In genomic region chr2:65792516-65792915, GRCm38 (mm10) we compare ENCODE assay signal across 11 mouse cellular contexts. TPM values are rescaled to one million over a fixed set of nuclear protein-coding genes. Genes with fewer than 3 reads are reported as not detected.
DNase-seq lines count a peak whose midpoint lies in the region; ATAC-seq and TF ChIP-seq lines count a peak whose summit lies in the region.
"Had no signal": no experiment of that assay in that cellular context is flagged by ENCODE, and none has a peak within 500 bp of the region (broad histone marks: within the 10 kb centered on the region; RNA-seq: fewer than 3 reads in every experiment).

No protein-coding gene starts in this region.

- peaks cover 14% of the 10 kb centered on the region; the same call in 1 of the 2 replicates for H3K4me1 ChIP-seq in forebrain, embryonic 15.5 days
- H3K4me1 ChIP-seq in forebrain, embryonic 10.5 days = no peaks in the 10 kb centered on the region
- H3K4me1 ChIP-seq in lung, adult 2 months (ENCODE audit: control insufficient read depth, insufficient read depth, low read length) = no peaks in the 10 kb centered on the region; the same call in 1 of the 2 replicates
- H3K4me1 ChIP-seq in embryonic facial prominence, embryonic 14.5 days (ENCODE audit: control insufficient read depth, insufficient read depth, low read length) = no peaks in the 10 kb centered on the region
- H3K4me1 ChIP-seq: hindbrain, embryonic 15.5 days had no signal

- H3K9me3 ChIP-seq in forebrain, embryonic 15.5 days = no peaks in the 10 kb centered on the region
- H3K9me3 ChIP-seq in forebrain, embryonic 10.5 days = peaks cover 24% of the 10 kb centered on the region
- peaks cover 15% of the 10 kb centered on the region; the same call in 1 of the 2 replicates for H3K9me3 ChIP-seq in embryonic facial prominence, embryonic 14.5 days (ENCODE audit: control insufficient read depth, low read length)
- H3K9me3 ChIP-seq: hindbrain, embryonic 15.5 days had no signal

- no peak for DNase-seq in forebrain, embryonic 10.5 days (ENCODE audit: extremely low spot score, low spot score)
- no peak for DNase-seq in lung, adult 2 months
- DNase-seq in lung, adult 18-20 months = no peak
- peak; percentile 55 for DNase-seq in embryonic facial prominence, embryonic 14.5 days (ENCODE audit: low spot score)
- DNase-seq in retina, adult 2 months (ENCODE audit: low read depth, low spot score) = peak; percentile 16
- DNase-seq in frontal cortex, postnatal 10 days (ENCODE audit: low spot score in 2 of 2) = no peak
- no peak for DNase-seq in gastrocnemius, adult 18-20 months (ENCODE audit: low spot score)

- H3K27me3 ChIP-seq in forebrain, embryonic 15.5 days = no peaks in the 10 kb centered on the region
- no peaks in the 10 kb centered on the region for H3K27me3 ChIP-seq in forebrain, embryonic 10.5 days (ENCODE audit: poor library complexity, severe bottlenecking)
- H3K27me3 ChIP-seq in embryonic facial prominence, embryonic 14.5 days (replicated peaks; ENCODE audit: control insufficient read depth, insufficient read depth, low read length) = no peaks in the 10 kb centered on the region
- H3K27me3 ChIP-seq: hindbrain, embryonic 15.5 days had no signal

- H3K4me3 ChIP-seq in forebrain, embryonic 15.5 days = no peak overlapping the region
- H3K4me3 ChIP-seq in forebrain, embryonic 10.5 days = no peak overlapping the region
- H3K4me3 ChIP-seq in lung, adult 2 months (replicated peaks; ENCODE audit: extremely low read depth, low read depth, low read length) = no peak overlapping the region
- no peak overlapping the region for H3K4me3 ChIP-seq in embryonic facial prominence, embryonic 14.5 days (ENCODE audit: low read depth, low read length)
- H3K4me3 ChIP-seq: hindbrain, embryonic 15.5 days had no signal

- H3K4me2 ChIP-seq in forebrain, embryonic 15.5 days (replicated peaks) = no peak overlapping the region
- H3K4me2 ChIP-seq in embryonic facial prominence, embryonic 14.5 days (ENCODE audit: low read depth, low read length) = no peak overlapping the region
- H3K4me2 ChIP-seq: hindbrain, embryonic 15.5 days had no signal

- peak overlapping the region; percentile 26; the same call in 1 of the 2 replicates for H3K9ac ChIP-seq in forebrain, embryonic 15.5 days (replicated peaks)
- no peak overlapping the region for H3K9ac ChIP-seq in embryonic facial prominence, embryonic 14.5 days (ENCODE audit: low read depth, low read length)
- H3K9ac ChIP-seq: hindbrain, embryonic 15.5 days had no signal

- peak; percentile 55; the same call in 1 of the 2 replicates for ATAC-seq in forebrain, embryonic 15.5 days (replicated peaks)
- ATAC-seq in embryonic facial prominence, embryonic 14.5 days (ENCODE audit: low read depth) = no peak

- TF ChIP-seq CTCF in lung, adult 2 months (IDR thresholded peaks at IDR 0.05; ENCODE audit: insufficient read depth, low read length) = peak; percentile 3; the same call in 1 of the 2 replicates

- no peak for TF ChIP-seq POLR2A in lung, adult 2 months (IDR thresholded peaks at IDR 0.05; ENCODE audit: borderline replicate concordance, extremely low read depth, low read depth, low read length)

- no peaks in the 10 kb centered on the region for H3K36me3 ChIP-seq in forebrain, embryonic 15.5 days
- peaks cover 8% of the 10 kb centered on the region for H3K36me3 ChIP-seq in forebrain, embryonic 10.5 days (replicated peaks)
- no peaks in the 10 kb centered on the region for H3K36me3 ChIP-seq in embryonic facial prominence, embryonic 14.5 days (ENCODE audit: control insufficient read depth, insufficient read depth, low read length)
- H3K36me3 ChIP-seq: G1E; hindbrain, embryonic 15.5 days had no signal

- WGBS in forebrain, embryonic 15.5 days = 29% methylated on average over 3 of the region's 3 CpGs
- WGBS in forebrain, embryonic 10.5 days = 36% methylated on average over 3 of the region's 3 CpGs
- WGBS in lung, adult 2 months = 9% methylated on average over 3 of the region's 3 CpGs
- 23% methylated on average over 3 of the region's 3 CpGs for WGBS in embryonic facial prominence, embryonic 14.5 days

- no peak overlapping the region for H3K27ac ChIP-seq in forebrain, embryonic 15.5 days (replicated peaks)
- H3K27ac ChIP-seq in forebrain, embryonic 10.5 days = no peak overlapping the region
- no peak overlapping the region for H3K27ac ChIP-seq in embryonic facial prominence, embryonic 14.5 days (replicated peaks; ENCODE audit: low read depth, low read length)
- H3K27ac ChIP-seq: hindbrain, embryonic 15.5 days had no signal

RNA-seq across cellular contexts. Expression of gene Csrnp3, which starts 53.1 kb away (rescaled TPM):
- 51.2 and 60.5 TPM in 2 replicates for polyA plus RNA-seq in forebrain, embryonic 15.5 days (2015; fragmentation: Nextera tagmentation; extraction: Ambion mirVana)
- 4.2 and 6.6 TPM in 2 replicates for polyA plus RNA-seq in forebrain, embryonic 10.5 days (2016; fragmentation: Nextera tagmentation; extraction: Ambion mirVana)
- 0.02 TPM in 1 of 2 replicates, not detected in the other for polyA plus RNA-seq in lung, adult 2 months (2012; rRNA removed)
- polyA plus RNA-seq in embryonic facial prominence, embryonic 14.5 days (2014; fragmentation: Nextera tagmentation; extraction: Ambion mirVana) = 3.1 and 4.1 TPM in 2 replicates
- under 1 TPM in 1 of 2 experiments, not detected in 1; 0.07 TPM for total RNA-seq in gastrocnemius, adult 18-20 months (2021)
- polyA plus RNA-seq: G1E; spleen, adult 2 months had no signal

Comparison
In these comparisons a context has a peak if more than half of its experiments do, and no peak if none do; other contexts are left out.
1. DNase-seq: peak in embryonic facial prominence, embryonic 14.5 days (single experiment) and retina, adult 2 months (single experiment); none in forebrain, embryonic 10.5 days (single experiment), lung, adult 2 months (single experiment), lung, adult 18-20 months (0 of 2), frontal cortex, postnatal 10 days (0 of 2) and gastrocnemius, adult 18-20 months (single experiment).